Mouse (Mus musculus): ENCODE results near the gene Gng12.
"Not testable (repeated sequence)": the region's sequence is repeated elsewhere in the genome, so short reads cannot be mapped to it uniquely, and the experiment has no call there.

The Gng12 gene

GRCm38 (mm10) chr6:66994981-66995380 lies 98.8 kb downstream of the Gng12 start:
- DNase-seq, result no peak

- no peak for DNase-seq
Observed at GRCm38 (mm10) chr6:66995825-66996224, 99.6 kb downstream of the Gng12 start.

GRCm38 (mm10) chr6:66996257-66996656 lies 100.1 kb downstream of the Gng12 start:
- no peak for DNase-seq

- no peak for DNase-seq
Observed at GRCm38 (mm10) chr6:66998645-66999044, 102.4 kb downstream of the Gng12 start.

GRCm38 (mm10) chr6:66999800-67000199 lies 103.6 kb downstream of the Gng12 start:
- DNase-seq, result no peak

- DNase-seq, result no peak
Observed at GRCm38 (mm10) chr6:67009888-67010287, 113.7 kb downstream of the Gng12 start.

GRCm38 (mm10) chr6:67010370-67011216 lies 114.4 kb downstream of the Gng12 start:
- DNase-seq, result no peak

- DNase-seq, result no peak
Observed at GRCm38 (mm10) chr6:67011217-67011518, 115.0 kb downstream of the Gng12 start.

GRCm38 (mm10) chr6:67013293-67013948 lies 117.2 kb downstream of the Gng12 start:
- DNase-seq, result no peak

GRCm38 (mm10) chr6:67013949-67014678 lies 117.9 kb downstream of the Gng12 start:
- DNase-seq, result no peak

- DNase-seq, result no peak
Observed at GRCm38 (mm10) chr6:67014679-67015075, 118.5 kb downstream of the Gng12 start.

- DNase-seq, result no peak
Observed at GRCm38 (mm10) chr6:67015739-67016519, 119.7 kb downstream of the Gng12 start.

- DNase-seq, result no peak
Observed at GRCm38 (mm10) chr6:67016520-67017111, 120.4 kb downstream of the Gng12 start.

GRCm38 (mm10) chr6:67018365-67018764 lies 122.2 kb downstream of the Gng12 start:
- no peak for DNase-seq

GRCm38 (mm10) chr6:67019001-67019400 lies 122.8 kb downstream of the Gng12 start:
- DNase-seq, result not testable (repeated sequence)

GRCm38 (mm10) chr6:67021308-67021707 lies 125.1 kb downstream of the Gng12 start:
- no peak for DNase-seq

- no peak for DNase-seq
Observed at GRCm38 (mm10) chr6:67023729-67024128, 127.5 kb downstream of the Gng12 start.

- no peak for DNase-seq
Observed at GRCm38 (mm10) chr6:67026661-67027060, 130.5 kb downstream of the Gng12 start.

GRCm38 (mm10) chr6:67027438-67028142 lies 131.4 kb downstream of the Gng12 start:
- no peak for DNase-seq

- no peak for DNase-seq
Observed at GRCm38 (mm10) chr6:67029312-67029950, 133.2 kb downstream of the Gng12 start.

GRCm38 (mm10) chr6:67029987-67030386 lies 133.8 kb downstream of the Gng12 start:
- no peak for DNase-seq

Data from B cell, adult 2 months (primary cell).